ENCODE assay signal across 20 mouse cellular contexts in genomic region chr13:69006091-69006490, GRCm38 (mm10). TPM values are rescaled to one million over a fixed set of nuclear protein-coding genes. Genes with fewer than 3 reads are reported as not detected.
DNase-seq lines count a peak whose midpoint lies in the region; TF ChIP-seq lines count a peak whose summit lies in the region.
"Had no signal": no experiment of that assay in that cellular context is flagged by ENCODE, and none has a peak within 500 bp of the region (broad histone marks: within the 10 kb centered on the region; RNA-seq: fewer than 3 reads in every experiment).

No protein-coding gene starts in this region.

- DNase-seq in frontal cortex, adult 2 months (ENCODE audit: extremely low spot score in 1 of 2, low spot score in 1 of 2), result peak; percentile 54 to 71
- no peak for DNase-seq in frontal cortex, postnatal 25 days (ENCODE audit: low spot score in 2 of 2)
- DNase-seq in left cerebral cortex, postnatal 14 days (ENCODE audit: low spot score in 2 of 2), result peak; percentile 30 to 59
- DNase-seq in left cerebral cortex, adult 11 months (ENCODE audit: low spot score), result no peak
- peak; percentile 39 for DNase-seq in brain, embryonic 14.5 days (ENCODE audit: low read depth)
- DNase-seq in left cerebral cortex, postnatal 36 days (ENCODE audit: low spot score in 2 of 2), result peak; percentile 40 to 41
- DNase-seq in heart, embryonic 10.5 days (ENCODE audit: low spot score), result no peak
- DNase-seq in adrenal gland, postnatal 10 days, result no peak
- DNase-seq: gastrocnemius, postnatal 25 days; kidney, adult 8-10 months; kidney, postnatal 25 days; liver; lung, adult 18-20 months; lung, postnatal 14 days; thymus, postnatal 4 days had no signal

- intact Hi-C loops in left cerebral cortex, postnatal 14 days (cut with DNase I), result loop anchor here (10.0 kb wide), 2 partner anchors 69 to 329 kb away; no protein-coding TSS in a partner anchor
- intact Hi-C loops in left cerebral cortex, postnatal 36 days (cut with DNase I), result loop anchor here (10.0 kb wide), 1 partner anchor 69 kb away; no protein-coding TSS in a partner anchor

- H3K27ac ChIP-seq in heart, embryonic 10.5 days, result no peak overlapping the region
- H3K27ac ChIP-seq: hindbrain, embryonic 12.5 days; midbrain, embryonic 13.5 days had no signal

- 80% methylated on average over 4 of the region's 4 CpGs for WGBS in heart, embryonic 10.5 days

- no peak overlapping the region for H3K4me3 ChIP-seq in heart, embryonic 10.5 days
- H3K4me3 ChIP-seq: hindbrain, embryonic 12.5 days; midbrain, embryonic 13.5 days; myocyte had no signal

- no peaks in the 10 kb centered on the region for H3K27me3 ChIP-seq in heart, embryonic 10.5 days (ENCODE audit: insufficient read depth, poor library complexity, severe bottlenecking)
- H3K27me3 ChIP-seq: midbrain, embryonic 13.5 days had no signal

- no peaks in the 10 kb centered on the region for H3K4me1 ChIP-seq in heart, embryonic 10.5 days
- H3K4me1 ChIP-seq: hindbrain, embryonic 12.5 days; midbrain, embryonic 13.5 days had no signal

- TF ChIP-seq POLR2A in brain, embryonic 14.5 days (IDR thresholded peaks at IDR 0.05; ENCODE audit: borderline replicate concordance, extremely low read depth, insufficient read depth, insufficient read length, poor library complexity, severe bottlenecking), result no peak

- H3K9me3 ChIP-seq in heart, embryonic 10.5 days, result no peaks in the 10 kb centered on the region
- H3K9me3 ChIP-seq: hindbrain, embryonic 12.5 days; midbrain, embryonic 13.5 days had no signal

- TF ChIP-seq CTCF in brain, embryonic 14.5 days (IDR thresholded peaks at IDR 0.05; ENCODE audit: borderline replicate concordance, extremely low read depth, insufficient read depth, insufficient read length), result no peak

- H3K36me3 ChIP-seq in heart, embryonic 10.5 days, result no peaks in the 10 kb centered on the region
- H3K36me3 ChIP-seq: hindbrain, embryonic 12.5 days; midbrain, embryonic 13.5 days had no signal

RNA-seq across cellular contexts. Expression of gene Adcy2, which starts 6.8 kb away (rescaled TPM):
- 105 and 107 TPM in 2 replicates for polyA plus RNA-seq in frontal cortex, adult 2 months (2012; rRNA removed)
- total RNA-seq in left cerebral cortex, postnatal 14 days (2021), result 100 to 1,000 TPM; 106 to 116 TPM
- polyA plus RNA-seq in brain, embryonic 14.5 days (2012; rRNA removed), result 10.7 and 16.0 TPM in 2 replicates
- total RNA-seq in left cerebral cortex, postnatal 36 days (2021), result 100 to 1,000 TPM; 125 to 145 TPM
- 0.34 and 0.39 TPM in 2 replicates for polyA plus RNA-seq in heart, embryonic 10.5 days (2016; fragmentation: Nextera tagmentation; extraction: Ambion mirVana)
- 1 to 10 TPM; 2.0 to 3.7 TPM for total RNA-seq in adrenal gland, postnatal 10 days (2021)
- polyA plus RNA-seq: C2C12; inflammation-experienced regulatory T-cells, adult 6 months; myocyte had no signal

Comparison
In these comparisons a context has a peak if more than half of its experiments do, and no peak if none do; other contexts are left out.
1. DNase-seq: peak in frontal cortex, adult 2 months (2 of 2), left cerebral cortex, postnatal 14 days (2 of 2), brain, embryonic 14.5 days (single experiment) and left cerebral cortex, postnatal 36 days (2 of 2); none in frontal cortex, postnatal 25 days (0 of 2), left cerebral cortex, adult 11 months (single experiment), heart, embryonic 10.5 days (single experiment) and adrenal gland, postnatal 10 days (single experiment).
2. RNA of gene Adcy2, which starts 6.8 kb away (total RNA-seq): 125 to 145 TPM in left cerebral cortex, postnatal 36 days and 106 to 116 TPM in left cerebral cortex, postnatal 14 days; 2.0 to 3.7 TPM in adrenal gland, postnatal 10 days; every median in the first group is over 10 times any median in the second.